21 mouse cellular contexts compared by ENCODE assay signal in genomic region chr11:117586063-117586462, GRCm38 (mm10).
DNase-seq lines count a peak whose midpoint lies in the region; ATAC-seq and TF ChIP-seq lines count a peak whose summit lies in the region.
"Had no signal": no experiment of that assay in that cellular context is flagged by ENCODE, and none has a peak within 500 bp of the region (broad histone marks: within the 10 kb centered on the region; RNA-seq: fewer than 3 reads in every experiment).

No protein-coding gene starts in this region.

- peak overlapping the region; percentile 61 for H3K27ac ChIP-seq in forebrain, embryonic 15.5 days (replicated peaks)
- H3K27ac ChIP-seq in forebrain, postnatal 0 days (ENCODE audit: low read depth, low read length), result no peak overlapping the region
- peak overlapping the region; percentile 32; the same call in 1 of the 2 replicates for H3K27ac ChIP-seq in midbrain, embryonic 14.5 days (replicated peaks; ENCODE audit: low read depth, low read length)
- H3K27ac ChIP-seq in midbrain, postnatal 0 days (ENCODE audit: low read depth, low read length), result no peak overlapping the region
- H3K27ac ChIP-seq: embryonic facial prominence, embryonic 13.5 days; heart, adult 2 months; kidney, postnatal 0 days; limb, embryonic 12.5 days; liver, embryonic 13.5 days; lung, embryonic 15.5 days had no signal

- no peak for TF ChIP-seq CTCF in forebrain, postnatal 0 days (IDR thresholded peaks at IDR 0.05; ENCODE audit: low read depth)
- TF ChIP-seq CTCF in midbrain, postnatal 0 days (IDR thresholded peaks at IDR 0.05), result no peak

- H3K9ac ChIP-seq in forebrain, embryonic 15.5 days (replicated peaks), result no peak overlapping the region
- no peak overlapping the region for H3K9ac ChIP-seq in forebrain, postnatal 0 days
- no peak overlapping the region for H3K9ac ChIP-seq in midbrain, embryonic 14.5 days (replicated peaks; ENCODE audit: low read length)
- H3K9ac ChIP-seq in midbrain, postnatal 0 days (replicated peaks; ENCODE audit: low read length, poor library complexity, severe bottlenecking), result no peak overlapping the region
- H3K9ac ChIP-seq: embryonic facial prominence, embryonic 13.5 days; limb, embryonic 12.5 days; liver, embryonic 13.5 days; lung, embryonic 15.5 days had no signal

- peaks cover 21% of the 10 kb centered on the region for H3K4me1 ChIP-seq in forebrain, embryonic 15.5 days
- H3K4me1 ChIP-seq in forebrain, postnatal 0 days (ENCODE audit: insufficient read depth), result peaks cover 10% of the 10 kb centered on the region
- H3K4me1 ChIP-seq in midbrain, embryonic 14.5 days (ENCODE audit: control insufficient read depth, insufficient read depth, low read length), result peaks cover 19% of the 10 kb centered on the region
- no peaks in the 10 kb centered on the region for H3K4me1 ChIP-seq in midbrain, postnatal 0 days (ENCODE audit: insufficient read depth, low read length)
- H3K4me1 ChIP-seq: liver, embryonic 13.5 days; lung, embryonic 15.5 days had no signal

- no peaks in the 10 kb centered on the region for H3K36me3 ChIP-seq in forebrain, embryonic 15.5 days
- no peaks in the 10 kb centered on the region for H3K36me3 ChIP-seq in forebrain, postnatal 0 days (ENCODE audit: insufficient read depth)
- no peaks in the 10 kb centered on the region for H3K36me3 ChIP-seq in midbrain, embryonic 14.5 days (ENCODE audit: control insufficient read depth, insufficient read depth, low read length)
- H3K36me3 ChIP-seq in midbrain, postnatal 0 days (ENCODE audit: insufficient read depth, low read length), result no peaks in the 10 kb centered on the region
- H3K36me3 ChIP-seq: embryonic facial prominence, embryonic 13.5 days; G1E; limb, embryonic 12.5 days; liver, embryonic 13.5 days; lung, embryonic 15.5 days had no signal

- DNase-seq in forebrain, postnatal 0 days, result no peak
- no peak for DNase-seq in midbrain, embryonic 14.5 days
- DNase-seq in midbrain, postnatal 0 days (ENCODE audit: low spot score), result no peak
- peak; percentile 61 for DNase-seq in embryo, embryonic 11 days
- no peak for DNase-seq in adrenal gland, postnatal 36 days
- DNase-seq: B cell, adult 2 months; cerebellum, postnatal 10 days; gastrocnemius, postnatal 10 days; heart, adult 2 months; kidney, adult 11 months; liver, embryonic 13.5 days; thymus, adult 18-20 months had no signal

- H3K4me2 ChIP-seq in forebrain, embryonic 15.5 days (replicated peaks), result no peak overlapping the region
- no peak overlapping the region for H3K4me2 ChIP-seq in forebrain, postnatal 0 days (ENCODE audit: low read depth)
- no peak overlapping the region for H3K4me2 ChIP-seq in midbrain, embryonic 14.5 days (ENCODE audit: low read length)
- H3K4me2 ChIP-seq in midbrain, postnatal 0 days (ENCODE audit: low read depth, low read length, poor library complexity, severe bottlenecking), result no peak overlapping the region
- H3K4me2 ChIP-seq: embryonic facial prominence, embryonic 13.5 days; limb, embryonic 12.5 days; liver, embryonic 13.5 days; lung, embryonic 15.5 days had no signal

- no peak for ATAC-seq in forebrain, embryonic 15.5 days (replicated peaks)
- ATAC-seq in forebrain, postnatal 0 days, result no peak
- ATAC-seq in midbrain, embryonic 14.5 days (ENCODE audit: low FRiP score, low TSS enrichment), result no peak
- no peak for ATAC-seq in midbrain, postnatal 0 days (ENCODE audit: low FRiP score)
- ATAC-seq in monocyte, adult 5-6 weeks (replicated peaks; ENCODE audit: insufficient number of reproducible peaks, low FRiP score, low TSS enrichment, poor library complexity, severe bottlenecking), result no peak
- ATAC-seq: hindbrain, embryonic 16.5 days had no signal

- H3K27me3 ChIP-seq in forebrain, embryonic 15.5 days, result no peaks in the 10 kb centered on the region
- H3K27me3 ChIP-seq in forebrain, postnatal 0 days (ENCODE audit: insufficient read depth, low read length), result no peaks in the 10 kb centered on the region
- H3K27me3 ChIP-seq in midbrain, embryonic 14.5 days (ENCODE audit: control insufficient read depth, insufficient read depth, low read length), result no peaks in the 10 kb centered on the region
- no peaks in the 10 kb centered on the region for H3K27me3 ChIP-seq in midbrain, postnatal 0 days (ENCODE audit: insufficient read depth, low read length)
- H3K27me3 ChIP-seq: embryonic facial prominence, embryonic 13.5 days; limb, embryonic 12.5 days; liver, embryonic 13.5 days; lung, embryonic 15.5 days had no signal

- H3K4me3 ChIP-seq in forebrain, embryonic 15.5 days, result no peak overlapping the region
- H3K4me3 ChIP-seq in forebrain, postnatal 0 days (ENCODE audit: low read depth, low read length), result no peak overlapping the region
- no peak overlapping the region for H3K4me3 ChIP-seq in midbrain, embryonic 14.5 days (replicated peaks; ENCODE audit: low read depth, low read length)
- H3K4me3 ChIP-seq in midbrain, postnatal 0 days (ENCODE audit: low read depth, low read length), result no peak overlapping the region
- H3K4me3 ChIP-seq: embryonic facial prominence, embryonic 13.5 days; heart, adult 2 months; limb, embryonic 12.5 days; liver, embryonic 13.5 days; lung, embryonic 15.5 days; myocyte had no signal

- no peaks in the 10 kb centered on the region for H3K9me3 ChIP-seq in forebrain, embryonic 15.5 days
- no peaks in the 10 kb centered on the region for H3K9me3 ChIP-seq in forebrain, postnatal 0 days (ENCODE audit: low read length)
- H3K9me3 ChIP-seq in midbrain, embryonic 14.5 days (ENCODE audit: control insufficient read depth, low read length), result no peaks in the 10 kb centered on the region
- H3K9me3 ChIP-seq in midbrain, postnatal 0 days (ENCODE audit: low read length), result no peaks in the 10 kb centered on the region
- H3K9me3 ChIP-seq: G1E; lung, embryonic 15.5 days had no signal

- 26% methylated on average over 4 of the region's 4 CpGs for WGBS in forebrain, embryonic 15.5 days
- 32% methylated on average over 4 of the region's 4 CpGs for WGBS in forebrain, postnatal 0 days
- WGBS in midbrain, embryonic 14.5 days, result 43% methylated on average over 4 of the region's 4 CpGs
- 43% methylated on average over 4 of the region's 4 CpGs for WGBS in midbrain, postnatal 0 days

Comparison
In these comparisons a context has a peak if more than half of its experiments do, and no peak if none do; other contexts are left out.
1. H3K27ac ChIP-seq: peak in forebrain, embryonic 15.5 days (single experiment) and midbrain, embryonic 14.5 days (single experiment); none in forebrain, postnatal 0 days (single experiment) and midbrain, postnatal 0 days (single experiment).